Mouse (Mus musculus) neural tube, embryonic 10.5 days (tissue): ENCODE results near the gene Mtx1.
"Not testable (repeated sequence)": the region's sequence is repeated elsewhere in the genome, so short reads cannot be mapped to it uniquely, and the experiment has no call there.

ENCODE experiments used
- DNase-seq: peaks from one replicate; pipeline ENCODE4 v3.0.0-alpha.2; 2017; ENCODE audit warnings: low spot score; ENCODE audit errors: extremely low spot score

The Mtx1 gene

GRCm38 (mm10) chr3:89242331-89242895 is 15.5 kb upstream of the Mtx1 start:
- no peak for DNase-seq

- DNase-seq, result no peak
Measured at GRCm38 (mm10) chr3:89238494-89238893, 11.6 kb upstream of the Mtx1 start.

DNA sequence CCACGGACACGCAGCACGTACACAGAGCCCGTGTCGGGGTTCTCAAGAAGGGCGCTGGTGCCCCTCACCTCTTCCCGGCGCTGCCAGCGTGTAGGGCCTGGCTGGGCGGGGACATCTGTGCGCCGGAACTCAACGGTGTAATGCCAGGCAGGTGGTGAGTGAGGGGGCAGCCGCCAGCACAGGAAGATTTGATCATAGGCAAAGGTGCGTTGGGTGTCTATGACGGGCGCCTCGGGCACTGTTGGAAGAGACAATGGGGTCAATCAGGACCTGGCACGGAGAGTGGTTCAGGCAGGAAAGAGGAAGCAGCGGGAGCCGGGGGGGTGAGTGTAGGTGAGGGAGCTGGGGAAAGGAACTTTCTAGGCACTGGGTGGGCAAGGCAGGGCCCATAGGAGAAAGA is 10.8 kb upstream of the Mtx1 start:
- DNase-seq, result no peak

GRCm38 (mm10) chr3:89236516-89236915 is 9.6 kb upstream of the Mtx1 start:
- no peak for DNase-seq

GRCm38 (mm10) chr3:89233562-89234110 is 6.7 kb upstream of the Mtx1 start:
- no peak for DNase-seq

- DNase-seq, result no peak
Measured at GRCm38 (mm10) chr3:89232614-89233013, 5.7 kb upstream of the Mtx1 start.

DNA sequence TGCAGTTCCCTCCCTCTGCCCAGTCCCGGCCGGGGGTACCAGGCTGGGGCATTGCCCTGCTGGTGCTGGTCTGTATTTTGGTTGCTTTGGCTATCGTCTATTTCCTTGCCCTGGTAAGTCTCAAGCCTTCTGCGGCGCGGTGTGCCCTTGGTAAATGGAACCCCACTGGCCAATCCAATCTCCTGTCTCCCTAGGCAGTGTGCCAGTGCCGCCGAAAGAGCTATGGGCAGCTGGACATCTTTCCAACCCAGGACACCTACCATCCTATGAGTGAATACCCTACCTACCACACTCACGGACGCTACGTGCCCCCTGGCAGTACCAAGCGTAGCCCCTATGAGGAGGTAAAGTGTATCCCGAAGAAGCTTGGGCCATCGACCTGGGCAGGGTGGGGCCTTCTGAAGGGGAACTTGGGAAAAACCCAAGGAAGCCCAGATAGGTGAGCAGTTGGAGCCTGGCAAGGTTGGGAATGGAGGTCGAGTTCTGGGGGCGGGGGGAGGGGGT is 4.9 kb upstream of the Mtx1 start:
- no peak for DNase-seq

GRCm38 (mm10) chr3:89231345-89231744 is 4.5 kb upstream of the Mtx1 start:
- DNase-seq, result no peak

- DNase-seq, result no peak
Measured at GRCm38 (mm10) chr3:89230561-89230960, 3.7 kb upstream of the Mtx1 start.

DNA sequence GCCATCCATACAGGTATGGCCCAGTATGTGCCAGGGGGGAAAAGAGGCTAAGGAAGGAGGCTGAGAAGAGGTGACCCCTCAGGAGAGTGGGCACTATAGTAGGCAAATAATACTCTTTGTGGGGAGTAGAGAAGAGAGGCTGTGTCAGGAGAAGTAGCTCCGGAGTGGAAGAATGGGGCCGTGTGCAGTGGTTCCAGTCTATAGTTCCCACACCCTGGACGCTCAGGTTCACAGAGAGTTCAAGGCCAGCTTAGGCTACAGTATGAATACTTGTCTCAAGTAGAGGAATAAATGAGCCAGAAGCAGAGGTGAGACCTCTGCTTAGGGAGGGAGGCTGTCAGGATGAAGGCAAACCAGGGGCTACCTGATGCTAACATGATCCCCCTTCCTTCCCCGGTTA is 2.4 kb upstream of the Mtx1 start:
- DNase-seq, result no peak

DNA sequence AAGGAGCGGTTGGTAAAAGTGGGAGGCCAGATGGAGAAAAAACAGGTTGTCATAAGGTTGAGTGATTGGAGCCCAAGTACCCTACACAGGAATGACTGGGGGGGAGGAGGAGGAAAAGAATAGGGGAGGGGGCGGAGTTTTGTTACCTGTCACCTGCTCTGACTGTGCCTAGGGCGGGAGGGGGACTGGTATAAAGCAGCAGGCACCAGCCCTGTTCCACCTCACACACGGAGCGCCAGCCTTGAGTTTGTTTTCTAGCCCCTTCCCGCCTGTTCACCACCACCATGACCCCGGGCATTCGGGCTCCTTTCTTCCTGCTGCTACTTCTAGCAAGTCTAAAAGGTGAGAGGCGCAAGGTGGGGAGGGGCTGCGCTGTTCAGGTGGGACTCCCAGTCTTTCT is 1.9 kb upstream of the Mtx1 start, which contains the start of gene Muc1:
Gene Muc1, plus strand, starts transcription at position 222 of the 400 bp plus-strand sequence.
- DNase-seq, result no peak

DNA sequence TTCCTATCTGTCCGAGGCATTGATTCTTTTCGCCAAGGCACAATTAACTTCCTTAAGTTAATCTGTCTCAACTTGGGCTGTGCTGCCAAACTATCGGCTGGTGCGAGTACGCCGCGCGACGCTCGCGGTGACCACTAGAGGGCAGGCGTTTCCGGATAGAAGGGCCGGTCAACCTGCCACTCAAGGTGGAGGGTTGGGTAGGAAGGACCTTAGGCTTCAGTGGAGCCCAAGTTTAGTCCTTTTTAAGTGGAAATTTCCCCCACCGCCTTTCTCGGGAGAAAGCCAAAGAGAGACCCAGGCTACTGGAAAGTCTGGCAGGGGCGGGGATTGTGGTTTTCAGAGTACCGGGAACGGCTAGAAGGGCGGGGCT is 1.3 kb upstream of the Mtx1 start:
- peak; percentile 90 for DNase-seq

GRCm38 (mm10) chr3:89227307-89228179 is 655 bp upstream of the Mtx1 start:
- DNase-seq, result peak; percentile 97

- DNase-seq, result peak; percentile 52
Measured at GRCm38 (mm10) chr3:89226361-89226760, 527 bp downstream of the Mtx1 start.

DNA sequence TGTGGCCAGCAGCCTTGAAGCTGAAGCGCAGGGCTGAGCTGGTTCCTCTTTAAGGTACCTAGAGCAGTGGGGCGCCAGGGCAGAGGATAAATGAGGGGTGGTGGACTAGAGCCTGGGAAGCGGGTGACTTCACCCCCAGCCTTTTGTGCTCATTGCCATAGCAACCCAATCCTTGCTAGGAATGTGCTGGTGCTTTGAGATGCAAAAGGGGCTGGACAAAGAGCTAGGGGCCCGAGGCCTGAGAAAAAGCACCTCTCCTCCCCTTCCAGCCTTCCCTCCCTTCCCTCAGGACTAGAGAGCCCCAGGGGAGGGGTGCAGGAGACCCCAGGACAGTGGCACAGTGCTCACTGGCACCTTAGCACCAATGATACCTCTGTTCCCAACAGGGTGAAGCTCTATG is 970 bp downstream of the Mtx1 start:
- DNase-seq, result peak; percentile 68

GRCm38 (mm10) chr3:89225321-89225815 is 1.5 kb downstream of the Mtx1 start:
- no peak for DNase-seq

GRCm38 (mm10) chr3:89224796-89225195 is 2.1 kb downstream of the Mtx1 start:
- no peak for DNase-seq

DNA sequence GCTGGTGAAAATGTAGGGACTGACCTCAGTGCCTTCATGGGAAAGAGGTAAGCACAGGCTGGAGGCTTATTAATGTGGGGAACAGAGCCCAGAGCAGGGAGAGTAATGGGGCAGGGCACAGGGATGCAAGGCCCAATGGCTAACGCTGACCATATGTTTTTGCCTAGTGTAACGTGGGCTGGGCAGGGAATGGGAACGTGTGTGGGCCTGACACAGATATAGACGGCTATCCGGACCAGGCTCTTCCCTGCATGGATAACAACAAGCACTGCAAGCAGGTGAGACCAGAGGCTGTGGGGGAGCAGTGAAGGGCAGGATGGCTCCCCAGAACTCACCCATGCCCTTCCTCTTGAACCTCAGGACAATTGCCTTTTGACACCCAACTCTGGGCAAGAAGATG is 5.7 kb downstream of the Mtx1 start:
- DNase-seq, result no peak

DNA sequence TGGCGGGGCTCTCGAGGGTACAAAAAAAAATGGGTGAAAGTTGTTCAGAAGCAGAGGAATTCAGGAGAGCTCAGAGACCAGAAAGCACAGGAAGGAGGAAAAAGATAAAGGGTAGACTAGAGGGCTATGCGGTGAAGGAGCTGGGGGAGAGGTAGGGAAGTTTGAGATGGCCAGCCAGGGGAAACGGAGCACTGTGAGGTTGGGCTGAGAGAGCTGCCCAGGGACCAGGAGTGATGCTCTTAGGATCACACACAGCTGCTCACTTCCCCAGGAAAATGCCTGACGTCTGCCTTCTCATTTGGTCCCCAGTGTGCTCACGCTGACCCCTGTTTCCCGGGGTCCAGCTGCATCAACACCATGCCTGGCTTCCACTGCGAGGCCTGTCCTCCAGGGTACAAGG is 7.3 kb downstream of the Mtx1 start:
- DNase-seq, result no peak

DNA sequence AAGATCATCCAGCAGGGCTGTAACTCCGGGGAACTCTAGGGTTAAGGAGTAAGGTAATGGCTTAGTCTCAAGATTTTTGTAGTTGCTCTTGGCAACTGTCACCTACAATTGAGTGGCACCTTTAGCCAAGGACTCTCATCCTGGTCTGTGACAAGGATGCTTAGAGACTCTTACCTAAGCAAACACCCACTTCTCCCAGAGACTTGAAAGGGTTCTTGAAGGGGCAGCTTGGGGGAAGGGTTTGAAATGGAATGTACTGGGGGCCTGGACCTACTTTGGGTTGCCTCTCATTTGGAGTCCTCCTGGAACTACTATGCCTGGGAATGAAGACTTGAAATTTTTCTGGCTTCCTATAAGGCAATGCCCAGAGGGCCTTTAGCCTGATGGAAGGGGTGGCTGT is 8.6 kb downstream of the Mtx1 start:
- DNase-seq, result no peak

DNA sequence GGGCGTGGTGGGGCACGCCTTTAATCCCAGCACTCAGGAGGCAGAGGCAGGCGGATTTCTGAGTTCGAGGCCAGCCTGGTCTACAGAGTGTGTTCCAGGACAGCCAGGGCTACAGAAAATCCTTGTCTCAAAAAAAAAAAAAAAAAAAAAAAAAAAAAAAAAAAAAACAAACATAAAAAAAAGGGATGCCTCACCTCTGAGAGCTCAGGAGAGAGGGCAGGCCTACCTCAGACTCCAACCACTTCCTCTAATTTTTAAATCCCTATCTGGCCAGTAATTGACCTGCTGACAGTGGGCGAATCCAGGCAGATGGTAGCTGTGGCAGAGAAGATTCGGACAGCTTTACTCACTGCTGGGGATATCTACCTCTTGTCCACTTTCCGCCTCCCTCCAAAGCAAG is 10.5 kb downstream of the Mtx1 start:
- not testable (repeated sequence) for DNase-seq

GRCm38 (mm10) chr3:89215853-89216252 is 11.0 kb downstream of the Mtx1 start:
- peak; percentile 86 for DNase-seq
